Mouse (Mus musculus) lung, adult 2 months (tissue): ENCODE results near the gene Lin28b.

ENCODE experiments used
- CTCF ChIP-seq: fragments of 200-500 bp; IDR thresholded peaks from 2 replicates; pipeline ENCODE4 v1.5.1; 2011; ENCODE audit warnings: mild to moderate bottlenecking, low read length, control low read depth; ENCODE audit not compliant: insufficient read depth
- POLR2A ChIP-seq: fragments of 200-500 bp; IDR thresholded peaks from 2 replicates; pipeline ENCODE4 v1.6.1; 2011; ENCODE audit warnings: low read depth, mild to moderate bottlenecking, control low read depth, low read length, borderline replicate concordance; ENCODE audit errors: extremely low read depth

- TF ChIP-seq CTCF (no peak), POLR2A (no peak)
Measured at GRCm38 (mm10) chr10:45410624-45411341, 75.4 kb downstream of the Lin28b start.
